Comparison of ENCODE assay signal across 1 mouse cellular context in the genomic region with DNA sequence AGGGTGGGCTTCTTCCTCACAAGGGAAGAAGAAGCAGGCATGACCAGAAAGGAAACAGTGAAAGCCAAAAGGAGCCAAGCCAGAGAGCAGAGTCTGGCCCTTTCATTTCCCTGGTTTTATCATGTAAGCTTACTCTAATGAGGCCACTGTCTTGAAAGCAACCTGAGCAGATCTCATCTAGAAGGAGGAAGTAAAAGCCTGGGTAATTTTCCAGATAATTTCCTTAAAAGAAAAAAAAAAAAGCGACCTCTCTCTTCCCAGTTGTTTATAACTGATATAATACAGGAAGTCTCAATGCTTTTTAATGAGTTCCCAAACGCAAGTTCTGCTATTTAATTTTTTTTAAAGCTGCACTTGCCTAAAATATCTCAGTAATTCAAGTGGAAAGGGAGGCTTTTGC.
A peak's percentile ranks its signal among the peaks of the same experiment; 100 is the strongest.
TF ChIP-seq lines count a peak whose summit lies in the region.

No protein-coding gene starts in this region.

TF ChIP-seq in MEL, 35 proteins besides CTCF, POLR2A, EP300 and RAD21 (continued from another document):
- TF ChIP-seq ETS1 (IDR thresholded peaks at IDR 0.05; ENCODE audit: low read depth, low read length), result peak; percentile 26; the same call in 1 of the 2 replicates
- TF ChIP-seq ELF1 (IDR thresholded peaks at IDR 0.05; ENCODE audit: low read depth, low read length), result peak; percentile 33; the same call in 1 of the 2 replicates
